Mouse (Mus musculus): Measurements from ENCODE around the gene Mllt1.

DNA sequence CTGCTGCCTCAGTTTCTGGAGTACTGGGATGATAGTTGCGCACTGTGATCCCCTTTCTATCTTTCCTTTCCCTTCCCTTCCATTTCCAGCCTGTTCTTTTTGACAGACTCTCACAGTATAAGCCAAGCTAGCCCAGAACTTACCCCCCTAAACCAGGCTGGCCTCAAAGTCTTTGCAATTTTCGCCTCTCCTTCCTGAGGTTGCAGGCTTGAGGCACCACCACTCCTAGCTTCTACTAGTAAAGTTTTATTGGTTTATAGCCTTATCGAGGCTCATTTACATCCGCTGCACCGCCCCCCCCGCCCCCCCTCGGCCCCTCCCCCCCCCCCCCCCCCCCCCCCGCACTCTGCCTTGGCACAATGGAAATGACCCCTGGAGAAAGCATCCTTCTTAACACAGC, 44.3 kb upstream of the Mllt1 start:
- no peak for TF ChIP-seq CTCF (IDR thresholded peaks at IDR 0.05; ENCODE audit: low read depth)
- TF ChIP-seq EP300 (optimal IDR thresholded peaks at IDR 0.05): no peak

Data from stomach, postnatal 0 days (tissue).